Mouse (Mus musculus) megakaryocyte-erythroid progenitor cell, adult 5 weeks (primary cell): ENCODE data around the gene Poln. TPM values are rescaled to one million over a fixed set of nuclear protein-coding genes. Genes with fewer than 3 reads are reported as not detected.

ENCODE experiments used
- polyA plus RNA-seq: library from polyadenylated mRNA; stranded (reverse); fragments of >175 nt; gene quantifications from 2 replicates; pipeline ENCODE4 v1.2.3, GENCODE M21; 2012

The Poln gene
- polyA plus RNA-seq = 0.04 and 0.16 TPM in 2 replicates

DNA sequence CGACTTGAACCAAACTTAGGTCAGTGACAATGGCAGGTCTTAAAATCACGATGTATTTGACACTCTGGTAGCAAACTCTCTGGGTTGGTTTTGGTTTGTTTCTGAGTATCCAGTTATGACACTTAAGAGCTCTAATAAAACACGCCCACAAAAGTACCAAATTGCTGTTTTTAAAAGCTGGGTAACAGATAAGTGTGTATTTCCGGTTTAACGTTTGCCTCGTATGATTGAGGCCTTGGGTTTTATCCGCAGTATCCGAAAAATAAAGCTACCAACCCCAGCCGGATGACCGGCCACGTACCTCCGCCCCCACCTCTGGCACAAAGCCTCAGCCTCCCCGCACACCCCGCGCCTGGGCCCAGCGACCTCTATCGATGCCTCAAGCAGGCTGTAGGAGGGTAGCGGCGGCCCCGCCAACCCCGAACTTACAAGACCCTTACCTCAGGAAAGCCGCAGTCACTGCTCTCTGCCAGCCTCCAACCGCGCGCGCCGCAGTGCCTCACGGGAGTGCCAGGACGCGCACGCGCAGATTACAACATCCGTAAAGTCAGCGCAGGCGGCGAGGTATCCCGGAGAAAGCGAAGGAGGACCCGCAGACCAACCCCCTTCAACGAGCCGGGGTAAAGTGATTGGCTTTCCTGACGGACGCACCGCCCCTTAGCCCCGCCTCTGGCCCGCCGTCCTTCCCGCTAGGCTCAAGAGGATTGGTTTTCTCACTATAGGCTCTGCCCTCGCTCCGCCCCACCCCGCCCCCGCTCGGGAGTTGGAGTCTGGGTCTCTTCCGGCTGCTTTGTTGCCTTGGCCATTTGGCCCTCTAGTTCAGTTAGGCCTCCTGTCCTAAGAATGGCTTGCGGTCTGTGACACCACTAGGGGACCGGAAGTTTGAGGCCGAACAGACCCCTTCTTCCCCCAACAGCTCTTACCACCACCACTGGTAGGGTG lies at the start of gene Poln, which contains the start of gene Haus3:
Gene Poln, minus strand, starts transcription at position 499 of the 942 bp plus-strand sequence.
Gene Haus3, minus strand, starts transcription at position 578 of the 942 bp plus-strand sequence.

DNA sequence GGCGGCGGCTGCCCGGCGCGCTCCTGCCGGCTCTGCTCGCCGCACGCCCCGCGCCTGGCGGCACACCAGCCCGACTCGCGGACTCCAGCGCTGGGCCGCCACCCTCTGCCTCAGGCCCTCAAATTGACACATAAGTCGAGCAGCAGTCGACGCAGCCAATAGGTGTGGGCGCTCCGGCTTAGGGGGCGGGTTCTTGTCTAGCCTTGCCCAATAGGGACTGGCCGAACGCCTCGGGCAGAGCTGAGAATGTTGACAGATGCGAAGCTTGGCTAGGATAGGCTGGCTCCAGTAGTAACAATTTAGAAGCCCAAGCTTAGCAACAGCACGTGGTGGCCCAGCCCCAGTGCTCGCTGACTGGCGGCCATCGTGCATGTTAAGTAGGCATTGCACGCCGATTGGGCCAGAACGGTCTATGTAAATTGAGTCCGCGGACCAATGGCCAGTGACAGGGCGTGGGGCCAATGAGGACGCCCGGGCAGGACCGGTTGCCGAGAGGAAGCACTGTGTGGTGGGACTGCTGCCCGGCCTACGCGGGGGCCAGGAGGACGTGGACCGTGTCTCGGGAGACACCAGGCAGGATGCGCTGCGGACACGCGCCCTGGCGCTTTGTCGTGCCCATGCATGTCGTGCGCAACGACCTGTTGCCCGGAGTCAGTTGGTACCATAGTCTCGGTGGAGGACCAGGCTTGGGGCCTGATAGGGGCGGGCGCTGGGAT lies 18.5 kb upstream of the Poln start, which contains the start of gene Mxd4:
Gene Mxd4, minus strand, starts transcription at position 120 of the 716 bp plus-strand sequence.

DNA sequence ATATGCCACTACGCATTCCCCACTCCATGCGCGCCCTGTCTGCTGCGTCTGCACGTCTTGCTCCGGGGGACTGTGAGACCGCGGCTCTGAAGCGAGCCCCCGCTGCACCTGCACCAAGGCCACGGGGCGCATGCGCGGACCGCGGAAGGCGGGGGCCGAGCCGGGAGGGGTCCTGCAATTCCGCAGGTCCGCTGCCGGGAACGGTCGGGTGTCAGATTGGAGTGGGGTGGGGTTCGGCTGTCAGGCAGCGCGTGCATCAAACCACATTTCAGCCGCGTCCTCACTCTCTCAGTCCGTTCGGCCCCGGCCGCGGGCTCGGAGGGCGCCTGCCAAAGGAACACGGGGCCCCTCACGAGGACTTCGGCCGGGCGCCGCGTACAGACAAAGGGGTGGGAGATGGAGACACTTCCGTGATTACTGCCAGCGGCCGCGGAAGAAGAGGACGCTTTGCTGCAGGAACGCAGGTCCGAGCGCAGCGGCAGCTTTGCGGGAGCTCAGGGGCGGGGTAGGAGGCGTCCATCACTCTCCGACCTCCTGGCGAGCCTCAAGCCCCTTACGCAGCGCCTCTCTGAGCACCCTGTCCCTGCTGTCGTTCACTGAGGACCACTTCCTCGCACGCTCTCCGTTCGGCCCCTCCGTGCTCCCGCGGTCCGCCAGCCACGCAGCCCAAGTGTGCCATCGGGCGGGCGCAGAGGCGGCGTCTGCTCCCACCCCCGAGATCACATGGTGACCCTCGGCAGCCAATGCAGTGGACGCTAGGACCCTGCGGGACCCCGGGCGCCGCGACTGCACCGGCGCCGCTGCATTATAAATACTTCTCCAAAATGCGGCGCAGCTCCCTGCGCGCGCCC lies 173.2 kb downstream of the Poln start, which contains the start of gene Nat8l:
Gene Nat8l, plus strand, starts transcription at position 142 of the 851 bp plus-strand sequence.

DNA sequence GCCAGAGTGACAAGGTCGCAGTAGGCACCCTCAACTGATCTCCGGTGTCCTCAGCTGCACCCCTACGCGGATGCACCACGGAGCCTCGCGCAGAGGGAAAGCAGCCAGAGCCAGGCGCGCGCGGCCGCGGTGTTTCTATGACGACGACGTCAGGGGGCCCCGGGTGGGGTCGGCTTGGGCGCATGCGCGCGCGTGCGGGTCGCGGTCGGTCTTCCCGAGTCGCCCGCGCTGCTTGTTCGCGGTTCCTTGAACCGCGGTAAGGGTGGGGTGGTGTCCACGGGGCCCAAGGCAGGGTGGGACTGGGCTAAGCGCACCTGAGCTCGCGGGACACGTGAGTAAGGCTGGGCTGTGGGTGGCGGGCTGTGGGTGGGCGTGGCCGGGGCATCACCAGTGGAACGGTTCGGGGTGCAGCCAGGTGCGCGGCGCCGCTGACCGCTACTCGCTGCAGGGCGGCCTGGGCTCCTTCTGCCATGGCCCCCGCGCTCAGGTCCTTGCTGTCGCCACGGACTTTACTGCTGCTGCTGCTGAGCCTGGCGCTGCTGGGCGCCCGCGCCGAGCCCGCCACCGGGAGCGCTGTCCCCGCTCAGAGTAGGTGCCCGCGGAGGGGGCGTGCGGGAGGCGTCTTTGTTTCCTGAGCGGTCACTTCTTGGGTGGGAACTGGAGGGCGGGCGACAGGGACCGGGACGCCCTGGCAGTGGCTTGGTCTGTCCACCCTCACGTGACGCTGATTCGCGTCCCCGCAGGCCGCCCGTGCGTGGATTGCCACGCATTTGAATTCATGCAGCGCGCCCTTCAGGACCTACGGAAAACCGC lies 185.7 kb downstream of the Poln start, which contains the start of gene Gm1673:
Gene Gm1673, plus strand, starts transcription at position 125 of the 813 bp plus-strand sequence.

Other genes with a start within 250 kb of the Poln start
- 51.5 TPM in 2 replicates for gene Nelfa, start 233.0 kb downstream of the Poln start, polyA plus RNA-seq
- 24.0 and 31.7 TPM in 2 replicates for gene Gm1673, start 186.0 kb downstream of the Poln start, polyA plus RNA-seq
- gene Nat8l, start 173.5 kb downstream of the Poln start, polyA plus RNA-seq = 5.5 and 6.4 TPM in 2 replicates
- 2.4 and 2.9 TPM in 2 replicates for gene Haus3, start 79 bp upstream of the Poln start, polyA plus RNA-seq
- 45.3 and 63.5 TPM in 2 replicates for gene Mxd4, start 18.3 kb upstream of the Poln start, polyA plus RNA-seq
- 0.10 and 0.26 TPM in 2 replicates for gene Zfyve28, start 119.0 kb upstream of the Poln start, polyA plus RNA-seq
- not detected in 2 replicates for gene Cfap99, start 119.2 kb upstream of the Poln start, polyA plus RNA-seq
- gene Rnf4, start 166.8 kb upstream of the Poln start, polyA plus RNA-seq = 33.3 and 33.4 TPM in 2 replicates
- gene Fam193a, start 200.5 kb upstream of the Poln start, polyA plus RNA-seq = 14.9 and 17.1 TPM in 2 replicates